Mouse (Mus musculus): ENCODE measurements around the gene Rangrf.
A peak's percentile ranks its signal among the peaks of the same experiment; 100 is the strongest.
"Not testable (repeated sequence)": the region's sequence is repeated elsewhere in the genome, so short reads cannot be mapped to it uniquely, and the experiment has no call there.

Rangrf gene

GRCm38 (mm10) chr11:68979320-68979733, 4.3 kb upstream of the Rangrf start:
- DNase-seq (ENCODE audit: low spot score in 2 of 2), result peak in 1 of 2 experiments; percentile 42

DNA sequence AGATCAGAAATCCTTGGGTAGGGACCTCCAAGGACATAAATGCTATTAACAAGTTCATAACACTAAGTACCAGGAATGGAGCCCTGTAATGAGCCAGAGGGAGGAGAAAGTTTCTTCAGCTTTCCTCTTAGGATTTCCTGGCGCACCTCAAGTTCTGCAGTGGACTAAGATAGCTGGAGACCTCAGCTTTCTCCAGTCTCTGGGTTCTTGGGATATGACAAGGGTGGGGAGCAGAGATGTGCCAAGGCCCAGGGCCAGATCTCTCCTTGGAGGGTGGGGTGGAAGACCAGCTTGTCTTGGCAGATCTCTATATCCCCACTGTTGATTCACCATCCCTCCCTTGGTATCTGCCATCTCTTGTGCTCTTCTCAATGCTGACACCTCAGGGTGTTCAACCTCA, 616 bp upstream of the Rangrf start:
- DNase-seq (ENCODE audit: low spot score in 2 of 2), result no peak

DNA sequence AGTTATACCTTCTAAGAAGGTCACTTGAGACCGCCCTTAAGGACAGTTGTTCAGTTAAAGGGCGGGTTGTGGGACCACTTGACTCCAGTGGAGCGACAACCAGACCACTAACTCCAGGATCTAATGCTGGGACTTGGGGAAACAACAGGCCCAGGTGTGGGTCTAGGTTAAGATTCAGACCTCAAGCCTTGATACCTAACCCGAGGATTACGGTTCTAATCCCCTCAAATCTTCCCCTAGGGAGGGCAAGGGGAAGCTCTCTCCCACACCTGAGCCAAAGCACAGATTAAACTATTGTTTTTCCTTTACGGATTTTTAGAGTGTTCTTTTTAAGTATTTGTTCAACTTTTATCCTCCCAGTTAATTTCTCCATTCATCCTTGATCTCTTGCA, 930 bp downstream of the Rangrf start:
- DNase-seq (ENCODE audit: low spot score in 2 of 2), result no peak

GRCm38 (mm10) chr11:68973250-68974058, 1.5 kb downstream of the Rangrf start:
- DNase-seq (ENCODE audit: low spot score in 2 of 2), result peak; percentile 40 to 80

- DNase-seq (ENCODE audit: low spot score in 2 of 2), result no peak
Measured at GRCm38 (mm10) chr11:68970232-68970631, 4.8 kb downstream of the Rangrf start.

DNA sequence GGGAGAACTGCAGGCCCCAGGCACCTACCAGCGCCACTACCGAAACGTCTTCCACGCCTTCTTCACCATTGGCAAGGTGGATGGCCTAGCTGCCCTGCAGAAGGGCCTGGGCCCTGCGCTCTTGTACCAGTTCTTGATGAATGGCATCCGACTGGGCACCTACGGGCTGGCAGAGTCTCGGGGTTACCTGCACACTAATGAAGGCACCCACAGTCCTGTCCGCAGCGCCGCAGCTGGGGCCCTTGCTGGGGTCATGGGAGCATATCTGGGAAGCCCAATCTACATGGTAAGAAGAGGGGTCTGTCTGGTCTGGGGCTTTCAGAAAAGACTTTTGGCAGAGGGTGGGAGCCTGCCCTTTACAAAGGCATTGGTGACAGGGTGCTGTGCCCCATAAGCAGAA, 6.2 kb downstream of the Rangrf start:
- DNase-seq (ENCODE audit: low spot score in 2 of 2), result no peak

- DNase-seq (ENCODE audit: low spot score in 2 of 2), result peak; percentile 64 to 91
Measured at GRCm38 (mm10) chr11:68967337-68968282, 7.4 kb downstream of the Rangrf start, which contains the start of gene Slc25a35. TSS of gene Slc25a35 (plus strand) at chr11:68968131.

DNA sequence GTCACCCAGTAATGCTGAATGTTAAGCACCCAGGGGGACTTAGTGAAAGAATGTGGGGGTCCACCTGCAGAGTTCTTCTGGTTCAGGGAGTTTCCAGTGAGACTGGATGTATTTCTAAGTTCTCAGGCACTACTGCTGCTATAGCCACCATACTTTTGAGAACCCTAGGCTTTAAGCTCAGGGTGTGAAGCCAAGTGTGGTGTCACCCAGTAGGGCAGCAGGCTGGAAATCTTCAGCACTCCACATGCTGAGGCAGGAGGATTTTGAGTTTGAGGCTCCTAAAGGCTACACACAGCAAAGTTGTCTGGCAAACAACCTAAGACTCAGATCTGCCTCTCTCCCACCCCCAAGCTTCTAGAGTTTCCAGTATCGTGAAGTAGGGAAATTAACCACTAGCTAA, 8.4 kb downstream of the Rangrf start:
- no peak for DNase-seq (ENCODE audit: low spot score in 2 of 2)

GRCm38 (mm10) chr11:68965845-68966244, 9.1 kb downstream of the Rangrf start:
- DNase-seq (ENCODE audit: low spot score in 2 of 2), result peak in 1 of 2 experiments; percentile 68

- DNase-seq (ENCODE audit: low spot score in 2 of 2), result no peak
Measured at GRCm38 (mm10) chr11:68965050-68965449, 9.9 kb downstream of the Rangrf start.

DNA sequence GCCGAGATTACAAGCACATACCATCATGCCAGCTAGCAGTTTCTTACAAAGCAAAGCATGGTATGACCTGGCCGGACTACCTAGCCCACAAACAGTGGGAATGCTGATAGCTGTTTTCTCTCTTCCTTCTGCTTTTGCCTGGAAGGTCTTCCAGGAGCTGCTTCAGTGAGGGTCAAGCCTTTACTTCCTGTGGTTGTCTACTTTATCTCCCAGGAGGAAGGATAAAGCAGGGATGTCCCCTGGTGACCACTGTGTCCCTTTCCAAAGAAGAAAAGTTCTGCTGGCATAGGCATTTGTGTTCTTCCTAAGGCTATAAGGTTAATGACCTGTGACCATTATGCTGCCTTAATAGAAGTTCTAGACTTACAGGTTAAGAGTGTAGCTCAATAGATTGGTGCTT, 11.6 kb downstream of the Rangrf start:
- no peak for DNase-seq (ENCODE audit: low spot score in 2 of 2)

- DNase-seq (ENCODE audit: low spot score in 2 of 2), result not testable (repeated sequence)
Measured at GRCm38 (mm10) chr11:68962159-68962558, 12.8 kb downstream of the Rangrf start.

DNA sequence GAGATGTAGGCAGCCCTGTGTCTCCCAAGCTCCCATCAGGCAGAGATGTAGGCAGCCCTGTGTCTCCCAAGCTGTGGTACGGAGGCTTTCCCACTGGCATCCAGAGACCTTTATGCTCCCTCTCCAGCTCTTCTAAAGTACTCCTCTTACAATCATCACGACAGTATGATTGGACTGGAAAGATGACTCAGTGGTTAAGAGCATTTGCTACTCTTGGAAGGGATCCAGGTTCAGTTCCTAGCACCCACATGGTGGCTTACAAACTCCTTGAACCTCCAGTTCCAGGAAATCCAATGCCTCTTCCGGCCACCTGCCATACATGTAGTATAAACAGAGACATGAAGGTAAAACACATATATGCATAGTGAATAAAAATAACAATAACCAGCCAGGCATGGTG, 13.4 kb downstream of the Rangrf start:
- DNase-seq (ENCODE audit: low spot score in 2 of 2), result no peak

DNA sequence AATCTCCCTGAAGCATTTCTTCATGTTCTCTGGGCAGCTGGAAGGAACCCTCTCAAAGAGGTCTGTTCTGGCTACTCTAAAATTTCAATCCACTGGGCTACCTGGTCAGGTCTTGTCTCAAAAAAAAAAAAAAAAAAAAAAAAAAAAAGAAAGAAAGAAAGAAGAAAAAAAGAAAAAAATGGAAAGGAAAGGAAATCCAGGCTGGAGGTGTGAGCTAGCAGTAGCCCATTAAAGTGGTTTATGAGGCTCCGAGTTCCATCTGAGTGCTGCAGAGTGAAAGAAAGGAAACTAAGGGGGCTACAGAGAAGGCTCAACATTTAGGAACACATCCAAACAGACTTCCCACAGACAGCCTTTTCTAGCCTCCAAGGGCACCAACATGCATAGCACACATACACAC, 17.0 kb downstream of the Rangrf start:
- no peak for DNase-seq (ENCODE audit: low spot score in 2 of 2)

- no peak for DNase-seq (ENCODE audit: low spot score in 2 of 2)
Measured at GRCm38 (mm10) chr11:68957308-68957707, 17.7 kb downstream of the Rangrf start, which contains the start of gene Arhgef15. TSS of gene Arhgef15 (minus strand) at chr11:68957480.

DNA sequence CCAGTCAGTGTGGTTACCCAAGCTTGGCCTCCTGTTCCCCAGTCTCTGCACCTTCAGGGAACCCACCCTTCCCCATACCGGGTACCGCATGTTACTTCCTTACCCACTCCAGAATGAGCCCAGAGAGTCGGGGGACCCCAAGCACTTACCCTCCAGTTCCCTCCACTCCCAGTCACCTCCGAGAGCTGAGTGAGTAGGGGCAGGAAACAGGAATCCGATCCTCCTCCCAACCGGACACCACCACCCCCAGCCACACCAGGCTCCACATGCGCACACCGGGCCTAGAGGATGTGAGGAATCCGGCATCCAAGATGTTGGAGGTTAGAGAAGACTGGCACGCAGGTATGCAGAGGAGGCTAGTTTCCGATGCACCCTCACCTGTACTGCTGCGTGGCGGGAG, 18.3 kb downstream of the Rangrf start:
- no peak for DNase-seq (ENCODE audit: low spot score in 2 of 2)

GRCm38 (mm10) chr11:68956107-68956506, 18.9 kb downstream of the Rangrf start:
- no peak for DNase-seq (ENCODE audit: low spot score in 2 of 2)

DNA sequence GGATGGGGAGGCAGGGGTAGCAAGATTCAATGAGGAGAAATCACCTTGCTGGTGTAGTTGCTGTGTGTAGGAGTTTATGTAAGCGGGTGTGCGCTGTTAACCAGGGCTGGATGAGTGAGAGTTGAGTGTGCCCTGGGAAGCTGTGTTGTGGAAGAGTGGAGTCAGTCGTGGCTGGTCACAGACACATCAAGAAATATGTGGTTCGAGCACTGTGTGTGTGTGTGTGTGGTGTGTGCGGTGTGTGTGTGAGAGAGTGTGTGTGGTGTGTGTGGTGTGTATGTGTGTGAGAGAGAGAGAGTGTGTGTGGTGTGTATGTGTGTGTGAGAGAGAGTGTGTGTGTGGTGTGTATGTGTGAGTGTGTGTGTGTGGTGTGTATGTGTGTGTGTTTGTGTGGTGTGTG, 19.5 kb downstream of the Rangrf start:
- DNase-seq (ENCODE audit: low spot score in 2 of 2), result no peak

DNA sequence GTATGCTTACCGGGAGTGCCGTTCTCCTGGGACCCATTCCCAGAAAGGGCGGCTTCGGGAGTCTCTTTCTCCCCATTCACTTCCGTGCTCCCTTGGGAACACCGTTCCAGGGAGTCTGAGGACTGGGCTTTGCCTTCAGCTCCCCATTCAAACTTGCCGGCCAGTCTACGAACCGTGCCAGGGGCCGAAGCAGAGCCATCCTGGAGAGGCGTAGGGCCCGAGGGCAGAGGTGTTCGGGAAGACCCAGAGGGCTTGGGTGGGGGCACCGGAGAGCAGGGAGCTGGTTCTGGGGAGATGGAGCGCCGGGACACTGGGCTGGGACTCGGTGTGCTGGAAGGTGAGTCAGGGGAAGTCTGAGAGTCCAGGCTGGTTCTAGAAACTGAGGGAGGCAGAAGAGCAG, 20.6 kb downstream of the Rangrf start:
- DNase-seq (ENCODE audit: low spot score in 2 of 2), result no peak

DNA sequence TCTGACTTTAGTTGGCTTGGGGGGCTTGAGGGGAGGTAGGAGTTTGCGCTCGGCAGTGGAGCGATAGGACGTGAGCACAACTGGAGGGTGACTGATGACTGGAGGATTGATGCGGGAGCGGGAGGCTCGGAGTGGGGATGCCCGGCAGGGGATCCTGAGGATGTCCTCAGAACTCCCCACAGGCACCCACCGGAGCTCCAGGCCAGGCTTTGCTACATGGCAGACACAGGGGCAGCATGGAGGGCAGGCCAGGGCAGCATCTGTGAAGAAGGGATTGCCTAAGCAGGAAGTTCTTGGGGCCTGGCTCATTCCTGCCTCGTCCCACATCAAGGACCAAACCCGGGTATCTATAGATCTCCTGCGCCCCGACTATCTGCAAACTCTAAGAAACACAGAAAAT, 21.1 kb downstream of the Rangrf start:
- DNase-seq (ENCODE audit: low spot score in 2 of 2), result no peak

- peak in 1 of 2 experiments; percentile 43 for DNase-seq (ENCODE audit: low spot score in 2 of 2)
Measured at GRCm38 (mm10) chr11:68947542-68947993, 27.4 kb downstream of the Rangrf start.

GRCm38 (mm10) chr11:68946806-68947440, 28.1 kb downstream of the Rangrf start:
- peak in 1 of 2 experiments; percentile 64 for DNase-seq (ENCODE audit: low spot score in 2 of 2)
